24 mouse cellular contexts compared by ENCODE assay signal in genomic region chr2:28063711-28064338, GRCm38 (mm10). TPM values are rescaled to one million over a fixed set of nuclear protein-coding genes. Genes with fewer than 3 reads are reported as not detected.
DNase-seq lines count a peak whose midpoint lies in the region; ATAC-seq lines count a peak whose summit lies in the region.
"Had no signal": no experiment of that assay in that cellular context is flagged by ENCODE, and none has a peak within 500 bp of the region (broad histone marks: within the 10 kb centered on the region; RNA-seq: fewer than 3 reads in every experiment).

No protein-coding gene starts in this region.

- peaks cover 18% of the 10 kb centered on the region for H3K4me1 ChIP-seq in heart, embryonic 13.5 days
- H3K4me1 ChIP-seq in embryonic facial prominence, embryonic 10.5 days: 0 out of 2 replicates have a peak, but pooled peaks cover 3% of the 10 kb centered on the region
- peaks cover 8% of the 10 kb centered on the region for H3K4me1 ChIP-seq in liver, embryonic 11.5 days (replicated peaks; ENCODE audit: control insufficient read depth, insufficient read depth, low read length)
- H3K4me1 ChIP-seq: intestine, embryonic 15.5 days; megakaryocyte, embryonic 14.5 days had no signal

- intact Hi-C loops in heart, postnatal 14 days (cut with DNase I): no loop called here

- no peaks in the 10 kb centered on the region; the same call in 1 of the 2 replicates for H3K27me3 ChIP-seq in heart, embryonic 13.5 days (replicated peaks)
- no peaks in the 10 kb centered on the region for H3K27me3 ChIP-seq in embryonic facial prominence, embryonic 10.5 days (replicated peaks; ENCODE audit: low read depth, poor library complexity, severe bottlenecking)
- H3K27me3 ChIP-seq in liver, embryonic 11.5 days (replicated peaks; ENCODE audit: control insufficient read depth, insufficient read depth, low read length): no peaks in the 10 kb centered on the region
- H3K27me3 ChIP-seq: hindbrain, embryonic 15.5 days; intestine, embryonic 15.5 days had no signal

- peak overlapping the region; percentile 20; the same call in 1 of the 2 replicates for H3K27ac ChIP-seq in heart, embryonic 13.5 days (replicated peaks)
- H3K27ac ChIP-seq in embryonic facial prominence, embryonic 10.5 days (replicated peaks): 0 out of 2 replicates have a peak overlapping the region, but pooled peaks have one; percentile 49
- H3K27ac ChIP-seq in liver, embryonic 11.5 days (ENCODE audit: low read depth, low read length): peak overlapping the region; percentile 90
- H3K27ac ChIP-seq: hindbrain, embryonic 15.5 days; intestine, embryonic 15.5 days had no signal

- H3K9me3 ChIP-seq in heart, embryonic 13.5 days: no peaks in the 10 kb centered on the region
- H3K9me3 ChIP-seq in embryonic facial prominence, embryonic 10.5 days: no peaks in the 10 kb centered on the region
- no peaks in the 10 kb centered on the region for H3K9me3 ChIP-seq in liver, embryonic 11.5 days (ENCODE audit: control insufficient read depth, low read length)
- H3K9me3 ChIP-seq: hindbrain, embryonic 15.5 days; intestine, embryonic 15.5 days had no signal

- H3K4me2 ChIP-seq in heart, embryonic 13.5 days: no peak overlapping the region
- H3K4me2 ChIP-seq in liver, embryonic 11.5 days: no peak overlapping the region
- H3K4me2 ChIP-seq: hindbrain, embryonic 15.5 days; intestine, embryonic 15.5 days had no signal

- H3K36me3 ChIP-seq in heart, embryonic 13.5 days: no peaks in the 10 kb centered on the region
- H3K36me3 ChIP-seq in embryonic facial prominence, embryonic 10.5 days (replicated peaks): no peaks in the 10 kb centered on the region
- no peaks in the 10 kb centered on the region for H3K36me3 ChIP-seq in liver, embryonic 11.5 days (ENCODE audit: control insufficient read depth, insufficient read depth, low read length)
- H3K36me3 ChIP-seq: hindbrain, embryonic 15.5 days; intestine, embryonic 15.5 days had no signal

- H3K4me3 ChIP-seq in heart, embryonic 13.5 days: no peak overlapping the region
- H3K4me3 ChIP-seq in embryonic facial prominence, embryonic 10.5 days: no peak overlapping the region
- no peak overlapping the region for H3K4me3 ChIP-seq in liver, embryonic 11.5 days (ENCODE audit: low read depth, low read length)
- H3K4me3 ChIP-seq: hindbrain, embryonic 15.5 days; intestine, embryonic 15.5 days; megakaryocyte, embryonic 14.5 days had no signal

- no peak for DNase-seq in heart, postnatal 14 days
- no peak for DNase-seq in embryonic facial prominence, embryonic 10.5 days (ENCODE audit: low spot score)
- DNase-seq in liver, embryonic 11.5 days (ENCODE audit: low spot score): no peak
- DNase-seq in layer of hippocampus, adult 11-12 months (ENCODE audit: low spot score): no peak
- no peak for DNase-seq in left cerebral cortex, adult 18-20 months (ENCODE audit: low spot score in 2 of 2)
- DNase-seq: B cell, adult 2 months; cerebellum, adult 9-10 months; gastrocnemius, postnatal 10 days; heart, adult 11 months; heart, postnatal 10 days; kidney, postnatal 36 days; right cerebral cortex, postnatal 4 days; thymus, adult 2 months had no signal

- no peak overlapping the region for H3K9ac ChIP-seq in heart, embryonic 13.5 days
- H3K9ac ChIP-seq in liver, embryonic 11.5 days (ENCODE audit: low read depth, low read length): peak overlapping the region; percentile 50; the same call in 1 of the 2 replicates
- H3K9ac ChIP-seq: hindbrain, embryonic 15.5 days; intestine, embryonic 15.5 days had no signal

- WGBS in heart, embryonic 13.5 days: 81% methylated on average over 4 of the region's 4 CpGs
- 94% methylated on average over 4 of the region's 4 CpGs for WGBS in embryonic facial prominence, embryonic 10.5 days
- 57% methylated on average over 4 of the region's 4 CpGs for WGBS in liver, embryonic 11.5 days

- no peak for ATAC-seq in heart, embryonic 13.5 days (ENCODE audit: extremely low read depth, insufficient number of reproducible peaks, low FRiP score, low TSS enrichment)
- ATAC-seq in liver, embryonic 11.5 days (replicated peaks; ENCODE audit: low FRiP score): peak; percentile 65
- ATAC-seq in megakaryocyte progenitor cell, adult 5-6 weeks (replicated peaks; ENCODE audit: poor library complexity): peak; percentile 14; the same call in 1 of the 2 replicates

RNA-seq across cellular contexts. Expression of gene Fcnb, which starts 20.9 kb away (rescaled TPM):
- polyA plus RNA-seq in heart, embryonic 13.5 days (2015; fragmentation: Nextera tagmentation; extraction: Ambion mirVana): 0.25 and 0.28 TPM in 2 replicates
- total RNA-seq in heart, postnatal 14 days (2021): not detected
- polyA plus RNA-seq in embryonic facial prominence, embryonic 10.5 days (2016; fragmentation: Nextera tagmentation; extraction: Ambion mirVana): not detected in 2 replicates
- polyA plus RNA-seq in liver, embryonic 11.5 days (2014; fragmentation: Nextera tagmentation; extraction: Ambion mirVana): 4.1 and 5.6 TPM in 2 replicates
- total RNA-seq in megakaryocyte progenitor cell, adult 5-6 weeks (2015): 149 and 237 TPM in 2 replicates
- 92.7 and 139 TPM in 2 replicates for total RNA-seq in megakaryocyte progenitor cell, adult 5-6 weeks (2017)
- total RNA-seq in left cerebral cortex, adult 18-20 months (2021): not detected
- total RNA-seq: adrenal gland, adult 18-20 months; heart, postnatal 10 days; layer of hippocampus, postnatal 14 days; left cerebral cortex, postnatal 25 days; midbrain, postnatal 0 days; neutrophil, adult 5-6 weeks had no signal
- polyA plus RNA-seq: hindbrain, embryonic 15.5 days; kidney, embryonic 14.5 days; midbrain, postnatal 0 days had no signal

Comparison
In these comparisons a context has a peak if more than half of its experiments do, and no peak if none do; other contexts are left out.
1. H3K27ac ChIP-seq: peak in every context shown above with its lines; median percentile 90 in liver, embryonic 11.5 days; 49 in embryonic facial prominence, embryonic 10.5 days; 20 in heart, embryonic 13.5 days.
2. RNA of gene Fcnb, which starts 20.9 kb away (total RNA-seq): 92.7 to 237 TPM in megakaryocyte progenitor cell, adult 5-6 weeks; not detected in heart, postnatal 14 days and not detected in left cerebral cortex, adult 18-20 months; every median in the first group is over 10 times any median in the second.